Mouse (Mus musculus) intestine, postnatal 0 days (tissue): ENCODE data around the gene ccdc198. TPM values are rescaled to one million over a fixed set of nuclear protein-coding genes. Genes with fewer than 3 reads are reported as not detected.

ENCODE experiments used
- ATAC-seq: fragments of 200-750 bp; cut with Nextera tagmentation; 2 replicates; pipeline ENCODE4 v1.8.0; 2017; ENCODE audit warnings: mild to moderate bottlenecking, moderate TSS enrichment, moderate library complexity
- H3K27ac ChIP-seq: fragments of 300-500 bp; sonication (generic); 2 replicates; pipeline ENCODE4 v1.5.1; 2014; ENCODE audit warnings: mild to moderate bottlenecking, low read depth, low read length, moderate library complexity
- H3K27me3 ChIP-seq: fragments of 300-500 bp; sonication (generic); replicated peaks from 2 replicates; pipeline ENCODE4 v1.6.1; 2014; ENCODE audit warnings: low read length, mixed read lengths; ENCODE audit not compliant: control insufficient read depth, insufficient read depth
- H3K36me3 ChIP-seq: fragments of 300-500 bp; sonication (generic); 2 replicates; pipeline ENCODE4 v1.6.1; 2014; ENCODE audit warnings: mild to moderate bottlenecking, moderate library complexity; ENCODE audit not compliant: control insufficient read depth, insufficient read depth
- H3K4me1 ChIP-seq: fragments of 300-500 bp; sonication (generic); replicated peaks from 2 replicates; pipeline ENCODE4 v1.6.1; 2014; ENCODE audit warnings: antibody characterized with exemption, low read length, mixed read lengths; ENCODE audit not compliant: control insufficient read depth, insufficient read depth
- H3K4me2 ChIP-seq: fragments of 300-500 bp; sonication (generic); replicated peaks from 2 replicates; pipeline ENCODE4 v1.6.1; 2014; ENCODE audit warnings: low read depth, mild to moderate bottlenecking, moderate library complexity
- H3K4me3 ChIP-seq: fragments of 300-500 bp; sonication (generic); 2 replicates; pipeline ENCODE4 v1.5.1; 2014; ENCODE audit warnings: low read depth, low read length
- H3K9ac ChIP-seq: fragments of 300-500 bp; sonication (generic); 2 replicates; pipeline ENCODE4 v1.6.1; 2014; ENCODE audit warnings: mild to moderate bottlenecking, low read depth, low read length
- H3K9me3 ChIP-seq: fragments of 300-500 bp; sonication (generic); 2 replicates; pipeline ENCODE4 v1.6.1; 2016; ENCODE audit warnings: mixed run types; ENCODE audit not compliant: control insufficient read depth
- CTCF ChIP-seq: sonication (generic); IDR thresholded peaks from 2 replicates; pipeline ENCODE4 v1.5.1; 2016; ENCODE audit warnings: low read depth, mild to moderate bottlenecking, control low read depth, antibody characterized with exemption, moderate library complexity
- WGBS: fragments of 180-500 bp; shearing (Covaris S2); extraction: QIAGEN DNeasy Blood & Tissue Kit; methylation state at CpG from one replicate; pipeline ENCODE4 v1.1.7; 2014; 5-methylcytosine and 5-hydroxymethylcytosine counted together
- polyA plus RNA-seq: library from polyadenylated mRNA; unstranded; fragments of >200 nt; fragmentation: Nextera tagmentation; extraction: Ambion mirVana; gene quantifications from 2 replicates; pipeline ENCODE4 v1.2.1, GENCODE M21; 2015

Gene ccdc198
- polyA plus RNA-seq, 1 experiment from 2014 or later = 135 TPM

GRCm38 (mm10) chr14:49277642-49278041, 32.4 kb upstream of the ccdc198 start:
- no peak overlapping the region for H3K27ac ChIP-seq
- no peak for ATAC-seq
- WGBS = 30% methylated on average over 3 of the region's 3 CpGs

GRCm38 (mm10) chr14:49275376-49275775, 30.1 kb upstream of the ccdc198 start:
- WGBS = 45% methylated on average over 2 of the region's 2 CpGs
- Histone ChIP-seq H3K27ac (no peak overlapping the region), H3K4me3 (no peak overlapping the region), H3K36me3 (no peaks in the 10 kb centered on the region), H3K9ac (no peak overlapping the region), H3K27me3 (no peaks in the 10 kb centered on the region), H3K4me2 (no peak overlapping the region), H3K9me3 (no peaks in the 10 kb centered on the region), H3K4me1 (no peaks in the 10 kb centered on the region)
- no peak for ATAC-seq
- TF ChIP-seq CTCF = no peak

More at GRCm38 (mm10) chr14:49277642-49278041, 32.4 kb upstream of the ccdc198 start:
- no peaks in the 10 kb centered on the region for H3K9me3 ChIP-seq
- no peaks in the 10 kb centered on the region for H3K4me1 ChIP-seq
- no peak overlapping the region for H3K4me2 ChIP-seq
- no peaks in the 10 kb centered on the region for H3K27me3 ChIP-seq
- no peak overlapping the region for H3K9ac ChIP-seq
- no peak overlapping the region for H3K4me3 ChIP-seq
- no peaks in the 10 kb centered on the region for H3K36me3 ChIP-seq
- TF ChIP-seq CTCF = no peak

- Histone ChIP-seq H3K36me3 (no peaks in the 10 kb centered on the region), H3K27ac (no peak overlapping the region), H3K9me3 (no peaks in the 10 kb centered on the region), H3K4me2 (no peak overlapping the region), H3K4me1 (no peaks in the 10 kb centered on the region), H3K9ac (no peak overlapping the region), H3K4me3 (no peak overlapping the region), H3K27me3 (no peaks in the 10 kb centered on the region)
- WGBS = 70% methylated on average over 5 of the region's 5 CpGs
- no peak for ATAC-seq
- no peak for TF ChIP-seq CTCF
These were observed 20.2 kb upstream of the ccdc198 start for GRCm38 (mm10) chr14:49265286-49266002.

- H3K4me2 ChIP-seq = no peak overlapping the region
- H3K9ac ChIP-seq = no peak overlapping the region
- no peak overlapping the region for H3K27ac ChIP-seq
- 0 out of 2 replicates have a peak, but pooled peaks cover 4% of the 10 kb centered on the region for H3K4me1 ChIP-seq
- H3K27me3 ChIP-seq = no peaks in the 10 kb centered on the region
- H3K4me3 ChIP-seq = no peak overlapping the region
- H3K36me3 ChIP-seq = no peaks in the 10 kb centered on the region; the same call in 1 of the 2 replicates
- ATAC-seq = no peak
- no peak for TF ChIP-seq CTCF
- H3K9me3 ChIP-seq = no peaks in the 10 kb centered on the region
- 6% methylated on average over 1 of the region's 1 CpGs for WGBS
These were observed 3.8 kb downstream of the ccdc198 start for GRCm38 (mm10) chr14:49241522-49241921.

GRCm38 (mm10) chr14:49238206-49238605, 7.1 kb downstream of the ccdc198 start:
- Histone ChIP-seq H3K4me1 (0 out of 2 replicates have a peak, but pooled peaks cover 4% of the 10 kb centered on the region), H3K27me3 (no peaks in the 10 kb centered on the region), H3K9me3 (no peaks in the 10 kb centered on the region), H3K4me2 (no peak overlapping the region), H3K27ac (no peak overlapping the region), H3K36me3 (no peaks in the 10 kb centered on the region; the same call in 1 of the 2 replicates), H3K9ac (no peak overlapping the region), H3K4me3 (no peak overlapping the region)
- 23% methylated on average over 11 of the region's 11 CpGs for WGBS
- TF ChIP-seq CTCF = peak; percentile 98
- ATAC-seq = peak; percentile 77

GRCm38 (mm10) chr14:49234788-49235515, 10.3 kb downstream of the ccdc198 start:
- no peaks in the 10 kb centered on the region for H3K9me3 ChIP-seq
- H3K27ac ChIP-seq = no peak overlapping the region
- H3K9ac ChIP-seq = no peak overlapping the region
- no peak for ATAC-seq
- H3K4me3 ChIP-seq = no peak overlapping the region
- H3K4me1 ChIP-seq = no peaks in the 10 kb centered on the region
- TF ChIP-seq CTCF = peak; percentile 85
- WGBS = 56% methylated on average over 9 of the region's 9 CpGs
- no peaks in the 10 kb centered on the region for H3K27me3 ChIP-seq
- no peak overlapping the region for H3K4me2 ChIP-seq
- H3K36me3 ChIP-seq = no peaks in the 10 kb centered on the region
